Comparison of ENCODE assay signal across 21 mouse cellular contexts in genomic region chr12:8827014-8827715, GRCm38 (mm10). TPM values are rescaled to one million over a fixed set of nuclear protein-coding genes. Genes with fewer than 3 reads are reported as not detected.
A peak's percentile ranks its signal among the peaks of the same experiment; 100 is the strongest.
DNase-seq lines count a peak whose midpoint lies in the region; ATAC-seq and TF ChIP-seq lines count a peak whose summit lies in the region.
"Had no signal": no experiment of that assay in that cellular context is flagged by ENCODE, and none has a peak within 500 bp of the region (broad histone marks: within the 10 kb centered on the region; RNA-seq: fewer than 3 reads in every experiment).

No protein-coding gene starts in this region.

- dilution Hi-C loops in CH12.LX (cut with MboI; ENCODE audit: extremely low pct_ligation_motif_present, extremely low pct_unique_long_range_greater_than_20kb, low sequenced_read_pairs), result no loop called here

- H3K4me3 ChIP-seq in kidney, embryonic 16.5 days (ENCODE audit: low read length), result no peak overlapping the region
- no peak overlapping the region for H3K4me3 ChIP-seq in CH12.LX (replicated peaks in 1 of 3; ENCODE audit: low read depth in 2 of 3, low read length in 2 of 3, poor library complexity in 1 of 3)
- H3K4me3 ChIP-seq in limb, embryonic 10.5 days, result no peak overlapping the region
- H3K4me3 ChIP-seq in embryonic facial prominence, embryonic 10.5 days, result no peak overlapping the region
- H3K4me3 ChIP-seq in hindbrain, embryonic 16.5 days (ENCODE audit: low read length), result no peak overlapping the region
- H3K4me3 ChIP-seq: embryonic facial prominence, embryonic 13.5 days; forebrain, embryonic 12.5 days; heart, embryonic 15.5 days; hindbrain, embryonic 15.5 days had no signal

- TF ChIP-seq POLR2A in CH12.LX (IDR thresholded peaks at IDR 0.05; ENCODE audit: low read depth, low read length), result no peak

- H3K4me2 ChIP-seq in kidney, embryonic 16.5 days (replicated peaks; ENCODE audit: low read depth, low read length), result no peak overlapping the region
- no peak overlapping the region for H3K4me2 ChIP-seq in CH12.LX (ENCODE audit: insufficient read depth, low read depth, poor library complexity, severe bottlenecking)
- no peak overlapping the region for H3K4me2 ChIP-seq in hindbrain, embryonic 16.5 days (ENCODE audit: low read length)
- H3K4me2 ChIP-seq: embryonic facial prominence, embryonic 13.5 days; forebrain, embryonic 12.5 days; heart, embryonic 11.5 days; heart, embryonic 15.5 days; hindbrain, embryonic 15.5 days had no signal

- H3K27ac ChIP-seq in kidney, embryonic 16.5 days (ENCODE audit: low read length), result no peak overlapping the region
- no peak overlapping the region for H3K27ac ChIP-seq in CH12.LX (ENCODE audit: insufficient read depth, low read depth)
- 0 out of 2 replicates have a peak overlapping the region, but pooled peaks have one; percentile 14 for H3K27ac ChIP-seq in limb, embryonic 10.5 days
- H3K27ac ChIP-seq in embryonic facial prominence, embryonic 10.5 days (replicated peaks), result no peak overlapping the region
- H3K27ac ChIP-seq in hindbrain, embryonic 16.5 days (ENCODE audit: low read depth, low read length), result no peak overlapping the region
- H3K27ac ChIP-seq: embryonic facial prominence, embryonic 13.5 days; forebrain, embryonic 12.5 days; heart, embryonic 15.5 days; hindbrain, embryonic 15.5 days had no signal

- no peaks in the 10 kb centered on the region for H3K9me3 ChIP-seq in kidney, embryonic 16.5 days (ENCODE audit: low read length)
- H3K9me3 ChIP-seq in CH12.LX (replicated peaks; ENCODE audit: low read length), result no peaks in the 10 kb centered on the region
- H3K9me3 ChIP-seq in limb, embryonic 10.5 days (replicated peaks), result no peaks in the 10 kb centered on the region
- no peaks in the 10 kb centered on the region for H3K9me3 ChIP-seq in embryonic facial prominence, embryonic 10.5 days
- H3K9me3 ChIP-seq in hindbrain, embryonic 16.5 days (ENCODE audit: control insufficient read depth, low read length), result no peaks in the 10 kb centered on the region
- H3K9me3 ChIP-seq: embryonic facial prominence, embryonic 13.5 days; forebrain, embryonic 12.5 days; heart, embryonic 15.5 days; hindbrain, embryonic 15.5 days had no signal

- in situ Hi-C loops in CH12.LX (cut with MboI; ENCODE audit: low pct_ligation_motif_present, low pct_unique_long_range_greater_than_20kb, low sequenced_read_pairs), result loop anchor here (5.0 kb wide), 1 partner anchor 45 kb away; no protein-coding TSS in a partner anchor

- TF ChIP-seq EP300 in CH12.LX (IDR thresholded peaks at IDR 0.05; ENCODE audit: low read length), result peak; percentile 61

- 84% methylated on average over 9 of the region's 9 CpGs for WGBS in kidney, embryonic 16.5 days
- WGBS in limb, embryonic 10.5 days, result 89% methylated on average over 9 of the region's 9 CpGs
- 90% methylated on average over 9 of the region's 9 CpGs for WGBS in embryonic facial prominence, embryonic 10.5 days
- 94% methylated on average over 9 of the region's 9 CpGs for WGBS in hindbrain, embryonic 16.5 days

- no peaks in the 10 kb centered on the region for H3K27me3 ChIP-seq in kidney, embryonic 16.5 days (ENCODE audit: insufficient read depth, low read length)
- H3K27me3 ChIP-seq in CH12.LX (replicated peaks), result no peaks in the 10 kb centered on the region
- H3K27me3 ChIP-seq in limb, embryonic 10.5 days (ENCODE audit: low read depth, poor library complexity, severe bottlenecking), result no peaks in the 10 kb centered on the region
- no peaks in the 10 kb centered on the region for H3K27me3 ChIP-seq in embryonic facial prominence, embryonic 10.5 days (replicated peaks; ENCODE audit: low read depth, poor library complexity, severe bottlenecking)
- no peaks in the 10 kb centered on the region for H3K27me3 ChIP-seq in hindbrain, embryonic 16.5 days (replicated peaks; ENCODE audit: control insufficient read depth, insufficient read depth, low read length)
- H3K27me3 ChIP-seq: embryonic facial prominence, embryonic 13.5 days; forebrain, embryonic 12.5 days; heart, embryonic 15.5 days; hindbrain, embryonic 15.5 days had no signal

- peaks cover 3% of the 10 kb centered on the region; the same call in 1 of the 2 replicates for H3K4me1 ChIP-seq in kidney, embryonic 16.5 days (ENCODE audit: insufficient read depth, low read length)
- peaks cover 11 to 47% of the 10 kb centered on the region in 2 experiments for H3K4me1 ChIP-seq in CH12.LX (ENCODE audit: control insufficient read depth in 1 of 2, insufficient read depth in 2 of 2)
- peaks cover 18% of the 10 kb centered on the region; the same call in 1 of the 2 replicates for H3K4me1 ChIP-seq in limb, embryonic 10.5 days
- H3K4me1 ChIP-seq in embryonic facial prominence, embryonic 10.5 days, result no peaks in the 10 kb centered on the region
- H3K4me1 ChIP-seq in hindbrain, embryonic 16.5 days (ENCODE audit: control insufficient read depth, insufficient read depth, low read depth, low read length), result no peaks in the 10 kb centered on the region
- H3K4me1 ChIP-seq: forebrain, embryonic 12.5 days; heart, embryonic 15.5 days; hindbrain, embryonic 15.5 days had no signal

- no peak for DNase-seq in kidney, adult 9 months
- peak; percentile 33 for DNase-seq in CH12.LX (ENCODE audit: extremely low read depth)
- DNase-seq in adrenal gland, postnatal 25 days, result peak; percentile 32
- DNase-seq in limb, embryonic 10.5 days (ENCODE audit: low spot score), result no peak
- no peak for DNase-seq in lung, adult 18-20 months
- no peak for DNase-seq in embryonic facial prominence, embryonic 10.5 days (ENCODE audit: low spot score)
- DNase-seq: cerebellum, adult 11 months; cerebellum, adult 8-10 months; cerebellum, postnatal 14 days; gastrocnemius, postnatal 10 days; heart, adult 18-20 months had no signal

- H3K9ac ChIP-seq in kidney, embryonic 16.5 days (replicated peaks; ENCODE audit: low read length), result no peak overlapping the region
- H3K9ac ChIP-seq in CH12.LX (ENCODE audit: insufficient read depth, low read depth), result no peak overlapping the region
- no peak overlapping the region for H3K9ac ChIP-seq in hindbrain, embryonic 16.5 days (ENCODE audit: low read depth, low read length)
- H3K9ac ChIP-seq: embryonic facial prominence, embryonic 13.5 days; forebrain, embryonic 12.5 days; heart, embryonic 15.5 days; hindbrain, embryonic 15.5 days had no signal

- 0 out of 2 replicates have a peak, but pooled peaks have one; percentile 54 for ATAC-seq in kidney, embryonic 16.5 days (ENCODE audit: low FRiP score, low TSS enrichment)
- ATAC-seq in hindbrain, embryonic 16.5 days, result no peak
- ATAC-seq: forebrain, embryonic 16.5 days; inflammation-experienced regulatory T-cells, adult 6 months; intestine, postnatal 0 days had no signal

- H3K36me3 ChIP-seq in kidney, embryonic 16.5 days (ENCODE audit: insufficient read depth, low read length), result no peaks in the 10 kb centered on the region
- no peaks in the 10 kb centered on the region for H3K36me3 ChIP-seq in CH12.LX (replicated peaks in 1 of 2; ENCODE audit: control insufficient read depth in 1 of 2, insufficient read depth in 1 of 2, low read length in 1 of 2)
- no peaks in the 10 kb centered on the region for H3K36me3 ChIP-seq in limb, embryonic 10.5 days
- no peaks in the 10 kb centered on the region for H3K36me3 ChIP-seq in embryonic facial prominence, embryonic 10.5 days (replicated peaks)
- no peaks in the 10 kb centered on the region for H3K36me3 ChIP-seq in hindbrain, embryonic 16.5 days (ENCODE audit: control insufficient read depth, insufficient read depth, low read length)
- H3K36me3 ChIP-seq: embryonic facial prominence, embryonic 13.5 days; forebrain, embryonic 12.5 days; heart, embryonic 15.5 days; hindbrain, embryonic 15.5 days had no signal

- no peaks in the 10 kb centered on the region for H3K79me2 ChIP-seq in CH12.LX (replicated peaks; ENCODE audit: control insufficient read depth, extremely low read depth, insufficient read depth, poor library complexity, severe bottlenecking)

- TF ChIP-seq CTCF in CH12.LX (conservative IDR thresholded peaks at IDR 0.05 in 1 of 2, IDR thresholded peaks at IDR 0.05 in 1 of 2; ENCODE audit: low read depth in 2 of 2, low read length in 2 of 2), result no peak

- TF ChIP-seq RAD21 in CH12.LX (IDR thresholded peaks at IDR 0.05; ENCODE audit: low read depth, low read length), result no peak

TF ChIP-seq in CH12.LX, 34 proteins besides CTCF, POLR2A, EP300 and RAD21:
- TF ChIP-seq JUND (conservative IDR thresholded peaks at IDR 0.05; ENCODE audit: low read depth, low read length), result peak; percentile 68; the same call in 1 of the 2 replicates
- TF ChIP-seq CHD1 (IDR thresholded peaks at IDR 0.05; ENCODE audit: low read depth, low read length), result no peak
- no peak for TF ChIP-seq MAFK (IDR thresholded peaks at IDR 0.05; ENCODE audit: insufficient replicate concordance, low read length)
- TF ChIP-seq JUN (IDR thresholded peaks at IDR 0.05; ENCODE audit: insufficient read depth, low read depth, low read length), result peak; percentile 73; the same call in 1 of the 2 replicates
- TF ChIP-seq SMC3 (IDR thresholded peaks at IDR 0.05; ENCODE audit: low read depth, low read length), result no peak
- peak; percentile 23; the same call in 1 of the 2 replicates for TF ChIP-seq ETS1 (conservative IDR thresholded peaks at IDR 0.05; ENCODE audit: low read depth, low read length)
- TF ChIP-seq HCFC1 (IDR thresholded peaks at IDR 0.05; ENCODE audit: low read depth, low read length), result no peak
- TF ChIP-seq TCF12 (IDR thresholded peaks at IDR 0.05; ENCODE audit: low read depth, low read length), result 0 out of 2 replicates have a peak, but pooled peaks have one; percentile 20
- TF ChIP-seq ELF1 (IDR thresholded peaks at IDR 0.05; ENCODE audit: low read depth, low read length), result no peak

RNA-seq across cellular contexts. Expression of gene Sdc1, which starts 56.0 kb away (rescaled TPM):
- polyA plus RNA-seq in kidney, embryonic 16.5 days (2015; fragmentation: Nextera tagmentation; extraction: Ambion mirVana), result 65.4 and 66.9 TPM in 2 replicates
- 5.3 and 8.1 TPM in 2 replicates for total RNA-seq in CH12.LX (2012; rRNA removed)
- total RNA-seq in CH12.LX (2014; rRNA removed), result 2.6 and 3.0 TPM in 2 replicates
- polyA plus RNA-seq in CH12.LX (2012; ENCODE audit: insufficient read length, low read depth), result 1.7 and 2.1 TPM in 2 replicates
- 14.1 and 15.8 TPM in 2 replicates for total RNA-seq in adrenal gland, postnatal 25 days (2021)
- polyA plus RNA-seq in limb, embryonic 10.5 days (2016; fragmentation: Nextera tagmentation; extraction: Ambion mirVana), result 245 and 261 TPM in 2 replicates
- polyA plus RNA-seq in embryonic facial prominence, embryonic 10.5 days (2016; fragmentation: Nextera tagmentation; extraction: Ambion mirVana), result 157 and 158 TPM in 2 replicates
- polyA plus RNA-seq in hindbrain, embryonic 16.5 days (2015; fragmentation: Nextera tagmentation; extraction: Ambion mirVana), result 18.0 and 21.5 TPM in 2 replicates

Comparison
In these comparisons a context has a peak if more than half of its experiments do, and no peak if none do; other contexts are left out.
1. DNase-seq: peak in CH12.LX (single experiment) and adrenal gland, postnatal 25 days (single experiment); none in kidney, adult 9 months (single experiment), limb, embryonic 10.5 days (single experiment), lung, adult 18-20 months (0 of 2) and embryonic facial prominence, embryonic 10.5 days (single experiment).